Mouse (Mus musculus) liver, embryonic 14.5 days (tissue): ENCODE measurements at regions not wholly inside any gene's neighbourhood (a gene's known extent, or its start where the extent isn't known, plus 50 kb on each side); places are given as distances from the start of the nearest gene placed in this dataset.

Experiments
- ATAC-seq: fragments of 200-750 bp; cut with Nextera tagmentation; 2 replicates; pipeline ENCODE4 v1.8.0; 2017; ENCODE audit warnings: moderate number of reproducible peaks, mild to moderate bottlenecking, moderate library complexity; ENCODE audit not compliant: insufficient read depth
- DNase-seq, 3 experiments: peaks; one replicate each; pipeline ENCODE4 v3.0.0-alpha.2; 2012 to 2013; ENCODE audit warnings: low read depth in 3 of 3, low spot score in 3 of 3
- H3K27ac ChIP-seq: fragments of 300-500 bp; sonication (generic); 2 replicates; pipeline ENCODE4 v1.5.1; 2014; ENCODE audit warnings: moderate library complexity, mild to moderate bottlenecking, control low read depth, inconsistent platforms
- H3K27me3 ChIP-seq: fragments of 300-500 bp; sonication (generic); 2 replicates; pipeline ENCODE4 v1.6.1; 2014; ENCODE audit warnings: mild to moderate bottlenecking, low read length, moderate library complexity; ENCODE audit not compliant: control insufficient read depth, insufficient read depth
- H3K36me3 ChIP-seq: fragments of 300-500 bp; sonication (generic); replicated peaks from 2 replicates; pipeline ENCODE4 v1.6.1; 2014; ENCODE audit warnings: low read depth; ENCODE audit not compliant: control insufficient read depth, insufficient read depth
- H3K4me1 ChIP-seq, 2 experiments: fragments of 200-500 bp in 1 of 2; fragments of 300-500 bp in 1 of 2; sonication (generic) in 1 of 2; replicated peaks; 2 replicates each; pipeline ENCODE4 v1.6.1; 2012 to 2014; ENCODE audit warnings: antibody characterized with exemption in 1 of 2, inconsistent platforms in 1 of 2, low read length in 1 of 2; ENCODE audit not compliant: control insufficient read depth in 2 of 2, insufficient read depth in 2 of 2
- H3K4me2 ChIP-seq: fragments of 300-500 bp; sonication (generic); 2 replicates; pipeline ENCODE4 v1.6.1; 2014; ENCODE audit warnings: low read depth, mild to moderate bottlenecking, control low read depth, moderate library complexity
- H3K4me3 ChIP-seq, 2 experiments: fragments of 200-500 bp in 1 of 2; fragments of 300-500 bp in 1 of 2; sonication (generic) in 1 of 2; 2 replicates each; pipeline ENCODE4 v1.5.1; 2012 to 2014; ENCODE audit warnings: low read depth in 2 of 2, low read length in 2 of 2, mild to moderate bottlenecking in 2 of 2, control low read depth in 1 of 2, inconsistent platforms in 1 of 2, moderate library complexity in 1 of 2; ENCODE audit not compliant: insufficient read depth in 1 of 2
- H3K9ac ChIP-seq: fragments of 300-500 bp; sonication (generic); replicated peaks from 2 replicates; pipeline ENCODE4 v1.6.1; 2014; ENCODE audit warnings: mild to moderate bottlenecking, control low read depth, moderate library complexity
- H3K9me3 ChIP-seq: fragments of 300-500 bp; sonication (generic); 2 replicates; pipeline ENCODE4 v1.6.1; 2016; ENCODE audit warnings: low read length, mixed read lengths; ENCODE audit not compliant: control insufficient read depth
- CTCF ChIP-seq: IDR thresholded peaks from 2 replicates; pipeline ENCODE4 v1.5.1; 2016; ENCODE audit warnings: antibody characterized with exemption, low read depth, control low read depth
- EP300 ChIP-seq: IDR thresholded peaks from 2 replicates; pipeline ENCODE4 v1.6.1; 2016; ENCODE audit warnings: antibody characterized with exemption, low read depth
- WGBS: fragments of 180-500 bp; shearing (Covaris S2); extraction: QIAGEN DNeasy Blood & Tissue Kit; methylation state at CpG from one replicate; pipeline ENCODE4 v1.1.7; 2014; ENCODE audit not compliant: insufficient replicate concordance; 5-methylcytosine and 5-hydroxymethylcytosine counted together

- Histone ChIP-seq H3K27ac (no peak overlapping the region), H3K9me3 (no peaks in the 10 kb centered on the region), H3K4me2 (peak overlapping the region; percentile 47; the same call in 1 of the 2 replicates), H3K4me3 (no peak overlapping the region), H3K27me3 (no peaks in the 10 kb centered on the region), H3K4me1 (peaks cover 23 to 39% of the 10 kb centered on the region in 2 experiments), H3K9ac (no peak overlapping the region), H3K36me3 (no peaks in the 10 kb centered on the region)
- ATAC-seq (no peak), DNase-seq (no peak)
- TF ChIP-seq EP300 (no peak), CTCF (no peak)
- WGBS = 82% methylated on average over 4 of the region's 4 CpGs
Measured at GRCm38 (mm10) chr3:84382006-84382405, 75.3 kb upstream of the Trim2 start.

- WGBS = 38% methylated on average over 4 of the region's 4 CpGs
- no peaks in the 10 kb centered on the region for H3K9me3 ChIP-seq
- ATAC-seq = no peak
- H3K4me2 ChIP-seq = no peak overlapping the region
- no peak overlapping the region for H3K4me3 ChIP-seq
- TF ChIP-seq EP300 = peak; percentile 54
- TF ChIP-seq CTCF = no peak
- no peak for DNase-seq
- peaks cover 20 to 34% of the 10 kb centered on the region in 2 experiments for H3K4me1 ChIP-seq
- H3K27me3 ChIP-seq = no peaks in the 10 kb centered on the region
- H3K27ac ChIP-seq = no peak overlapping the region
- no peaks in the 10 kb centered on the region for H3K36me3 ChIP-seq
- H3K9ac ChIP-seq = no peak overlapping the region; the same call in 1 of the 2 replicates
Measured at GRCm38 (mm10) chr3:84378987-84379556, 72.4 kb upstream of the Trim2 start.

- H3K4me2 ChIP-seq = no peak overlapping the region
- no peaks in the 10 kb centered on the region for H3K27me3 ChIP-seq
- TF ChIP-seq EP300 (no peak), CTCF (no peak)
- H3K36me3 ChIP-seq = no peaks in the 10 kb centered on the region
- H3K27ac ChIP-seq = no peak overlapping the region
- H3K4me1 ChIP-seq = peaks cover 3 to 13% of the 10 kb centered on the region in 2 experiments; a peak in 3 of 4 replicates
- DNase-seq (no peak), ATAC-seq (no peak)
- 77% methylated on average over 2 of the region's 2 CpGs for WGBS
- no peak overlapping the region for H3K9ac ChIP-seq
- no peak overlapping the region for H3K4me3 ChIP-seq
- no peaks in the 10 kb centered on the region for H3K9me3 ChIP-seq
Measured at GRCm38 (mm10) chr3:84376510-84376909, 69.8 kb upstream of the Trim2 start.

GRCm38 (mm10) chr3:84375832-84376231 is 69.2 kb upstream of the Trim2 start:
- no peak overlapping the region for H3K4me2 ChIP-seq
- H3K4me3 ChIP-seq = no peak overlapping the region
- H3K9me3 ChIP-seq = no peaks in the 10 kb centered on the region
- ATAC-seq (no peak), DNase-seq (no peak)
- H3K4me1 ChIP-seq = peaks cover 3 to 13% of the 10 kb centered on the region in 2 experiments; a peak in 3 of 4 replicates
- no peaks in the 10 kb centered on the region for H3K36me3 ChIP-seq
- no peak overlapping the region for H3K9ac ChIP-seq
- no peak overlapping the region for H3K27ac ChIP-seq
- WGBS = 58% methylated on average over 4 of the region's 4 CpGs
- TF ChIP-seq CTCF (no peak), EP300 (no peak)
- no peaks in the 10 kb centered on the region for H3K27me3 ChIP-seq

- no peak for DNase-seq
- H3K9me3 ChIP-seq = no peaks in the 10 kb centered on the region
- 57% methylated on average over 4 of the region's 4 CpGs for WGBS
Measured at GRCm38 (mm10) chr3:84371842-84372241, 65.2 kb upstream of the Trim2 start.

More at GRCm38 (mm10) chr3:84371842-84372241, 65.2 kb upstream of the Trim2 start:
- no peak for TF ChIP-seq EP300
- Histone ChIP-seq H3K4me1 (peaks cover 3 to 4% of the 10 kb centered on the region in 2 experiments; a peak in 1 of 4 replicates), H3K27ac (no peak overlapping the region), H3K4me3 (no peak overlapping the region), H3K27me3 (no peaks in the 10 kb centered on the region), H3K36me3 (no peaks in the 10 kb centered on the region), H3K9ac (no peak overlapping the region), H3K4me2 (no peak overlapping the region)
- no peak for ATAC-seq
